Mouse (Mus musculus) midbrain, embryonic 14.5 days (tissue): ENCODE data around the gene Mfap4. TPM values are rescaled to one million over a fixed set of nuclear protein-coding genes. Genes with fewer than 3 reads are reported as not detected.

Experiments
- ATAC-seq: fragments of 200-750 bp; cut with Nextera tagmentation; 2 replicates; pipeline ENCODE4 v1.8.0; 2017; ENCODE audit warnings: moderate number of reproducible peaks, moderate library complexity; ENCODE audit not compliant: low FRiP score, low TSS enrichment
- DNase-seq: peaks from one replicate; pipeline ENCODE4 v3.0.0-alpha.2; 2015
- H3K27ac ChIP-seq: fragments of 300-500 bp; sonication (generic); replicated peaks from 2 replicates; pipeline ENCODE4 v1.5.1; 2014; ENCODE audit warnings: mild to moderate bottlenecking, low read depth, low read length, moderate library complexity
- H3K27me3 ChIP-seq: fragments of 300-500 bp; sonication (generic); 2 replicates; pipeline ENCODE4 v1.6.1; 2014; ENCODE audit warnings: low read length, control low read depth, mixed read lengths; ENCODE audit not compliant: control insufficient read depth, insufficient read depth
- H3K36me3 ChIP-seq: fragments of 300-500 bp; sonication (generic); 2 replicates; pipeline ENCODE4 v1.6.1; 2014; ENCODE audit warnings: low read length, control low read depth; ENCODE audit not compliant: control insufficient read depth, insufficient read depth
- H3K4me1 ChIP-seq: fragments of 300-500 bp; sonication (generic); 2 replicates; pipeline ENCODE4 v1.6.1; 2014; ENCODE audit warnings: mild to moderate bottlenecking, antibody characterized with exemption, low read length, control low read depth; ENCODE audit not compliant: control insufficient read depth, insufficient read depth
- H3K4me2 ChIP-seq: fragments of 300-500 bp; sonication (generic); 2 replicates; pipeline ENCODE4 v1.6.1; 2014; ENCODE audit warnings: mild to moderate bottlenecking, low read length, moderate library complexity
- H3K4me3 ChIP-seq: fragments of 300-500 bp; sonication (generic); replicated peaks from 2 replicates; pipeline ENCODE4 v1.5.1; 2014; ENCODE audit warnings: low read depth, low read length
- H3K9ac ChIP-seq: fragments of 300-500 bp; sonication (generic); replicated peaks from 2 replicates; pipeline ENCODE4 v1.6.1; 2014; ENCODE audit warnings: mild to moderate bottlenecking, low read length, moderate library complexity
- H3K9me3 ChIP-seq: fragments of 300-500 bp; sonication (generic); 2 replicates; pipeline ENCODE4 v1.6.1; 2016; ENCODE audit warnings: low read length, control low read depth, mixed read lengths; ENCODE audit not compliant: control insufficient read depth
- WGBS: fragments of 180-500 bp; shearing (Covaris S2); extraction: QIAGEN DNeasy Blood & Tissue Kit; methylation state at CpG from one replicate; pipeline ENCODE4 v1.1.7; 2014; 5-methylcytosine and 5-hydroxymethylcytosine counted together
- polyA plus RNA-seq: library from polyadenylated mRNA; unstranded; fragments of >200 nt; fragmentation: Nextera tagmentation; extraction: Ambion mirVana; gene quantifications from 2 replicates; pipeline ENCODE4 v1.2.1, GENCODE M21; 2014

Mfap4 gene
- polyA plus RNA-seq = 18.8 and 29.8 TPM in 2 replicates

DNA sequence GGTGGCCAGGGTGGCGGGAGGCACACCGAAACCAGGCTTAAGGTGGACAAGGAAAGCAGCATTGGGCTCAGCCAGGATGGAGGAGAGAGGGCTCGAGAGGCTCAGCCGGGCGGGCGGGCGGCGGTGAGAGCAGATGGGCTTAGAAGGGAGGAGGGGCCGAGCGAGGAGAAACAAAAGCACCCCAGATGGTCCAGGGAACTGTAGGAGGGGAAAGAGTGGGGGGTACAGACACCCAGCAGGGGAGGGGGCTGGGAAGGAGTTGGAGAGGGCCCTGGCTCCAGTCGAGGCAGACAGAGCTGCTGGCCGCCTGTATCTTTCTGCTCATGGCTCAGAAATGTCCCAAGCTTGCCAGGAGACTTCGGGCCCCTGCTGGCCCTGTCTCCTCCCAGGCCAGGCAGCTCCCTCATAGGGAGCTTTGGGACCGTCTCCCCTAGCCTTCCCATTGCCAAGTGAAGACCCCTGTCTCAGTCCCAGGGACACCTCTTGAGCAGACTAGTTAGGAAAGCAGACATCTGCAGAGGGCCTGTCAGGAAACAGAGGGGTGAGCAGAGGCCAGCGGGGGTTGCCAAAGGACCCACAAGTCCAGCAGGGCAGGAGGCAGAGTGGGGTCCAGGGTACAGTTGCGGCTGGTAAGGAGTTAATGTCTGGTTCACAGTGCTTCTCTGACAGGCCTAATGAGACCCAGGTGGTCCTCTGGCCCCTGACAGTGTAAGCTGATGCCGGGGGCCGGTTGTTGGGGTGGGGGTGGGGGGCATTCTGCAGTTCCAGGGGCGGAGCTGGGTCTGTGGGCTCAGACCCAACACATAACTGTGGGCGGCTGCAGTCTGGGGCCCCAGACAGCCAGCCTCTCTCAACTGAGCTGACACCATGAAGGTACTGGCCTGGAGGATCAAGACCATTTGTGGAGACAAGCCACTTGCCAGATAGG is at the start of gene Mfap4:
Gene Mfap4, plus strand, starts transcription at position 819 of the 928 bp plus-strand sequence.
- peak within 1 kb of the TSS; percentile 26; the same call in 1 of the 2 replicates for H3K9ac ChIP-seq

DNA sequence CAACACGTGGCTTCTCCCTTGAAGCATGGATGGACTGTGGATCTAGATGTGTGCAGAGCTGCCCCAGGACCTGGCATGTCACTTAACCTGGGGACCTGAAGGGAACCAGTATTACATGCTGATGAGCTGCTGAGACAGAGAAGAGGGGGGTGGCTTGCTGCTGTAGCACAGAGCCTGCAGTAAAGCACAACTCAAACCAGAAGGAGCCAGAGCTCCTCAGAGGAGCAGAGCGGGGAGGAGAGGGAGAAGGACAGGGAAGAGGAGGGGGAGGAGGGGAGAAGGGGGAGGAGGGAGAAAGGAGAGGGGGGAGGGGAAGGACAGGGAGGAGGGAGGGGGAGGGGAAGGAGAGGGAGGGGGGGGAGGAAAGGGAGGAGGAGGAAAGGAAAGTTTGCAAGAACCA is 48.9 kb upstream of the Mfap4 start:
- Histone ChIP-seq H3K9me3 (no peaks in the 10 kb centered on the region), H3K9ac (no peak overlapping the region), H3K27ac (no peak overlapping the region), H3K27me3 (no peaks in the 10 kb centered on the region), H3K4me3 (no peak overlapping the region), H3K4me2 (no peak overlapping the region), H3K4me1 (peaks cover 11% of the 10 kb centered on the region; the same call in 1 of the 2 replicates), H3K36me3 (no peaks in the 10 kb centered on the region)
- ATAC-seq (no peak), DNase-seq (no peak)
- WGBS = 55% methylated on average over 2 of the region's 2 CpGs

More for the DNA sequence above, at the start of gene Mfap4:
- H3K27ac ChIP-seq = peak within 1 kb of the TSS; percentile 80
- WGBS = 4% methylated on average over 20 of the region's 20 CpGs
- no peaks in the 10 kb centered on the region for H3K27me3 ChIP-seq
- no peak within 1 kb of the TSS for H3K4me3 ChIP-seq
- H3K36me3 ChIP-seq = peaks cover 23% of the 10 kb centered on the region
- H3K4me2 ChIP-seq = peak within 1 kb of the TSS; percentile 36
- H3K4me1 ChIP-seq = peaks cover 21% of the 10 kb centered on the region
- ATAC-seq = peak; percentile 83
- no peaks in the 10 kb centered on the region for H3K9me3 ChIP-seq
- DNase-seq = peak; percentile 75

DNA sequence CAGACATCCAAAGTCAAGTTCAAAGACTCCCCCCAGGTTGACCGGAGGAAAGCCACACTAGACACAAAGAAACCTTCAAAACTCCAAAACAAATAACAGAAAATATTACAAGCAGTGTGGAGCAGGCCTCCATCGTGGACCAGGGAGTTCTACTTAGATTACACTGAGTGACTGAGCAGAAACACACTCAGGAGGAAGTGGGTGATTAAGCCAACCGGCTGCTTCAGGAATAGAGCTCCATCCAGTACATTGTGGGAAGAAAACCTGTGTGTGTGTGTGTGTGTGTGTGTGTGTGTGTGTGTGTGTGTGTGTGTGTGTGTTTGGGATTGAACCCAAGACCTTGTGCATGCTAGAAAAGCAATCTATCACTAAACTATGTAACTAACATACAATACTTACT is 46.1 kb upstream of the Mfap4 start:
- Histone ChIP-seq H3K9me3 (no peaks in the 10 kb centered on the region), H3K4me2 (no peak overlapping the region), H3K36me3 (no peaks in the 10 kb centered on the region), H3K9ac (no peak overlapping the region), H3K27ac (no peak overlapping the region), H3K27me3 (no peaks in the 10 kb centered on the region), H3K4me3 (no peak overlapping the region), H3K4me1 (peaks cover 11% of the 10 kb centered on the region; the same call in 1 of the 2 replicates)
- no peak for DNase-seq
- no peak for ATAC-seq
- 78% methylated on average over 3 of the region's 3 CpGs for WGBS

DNA sequence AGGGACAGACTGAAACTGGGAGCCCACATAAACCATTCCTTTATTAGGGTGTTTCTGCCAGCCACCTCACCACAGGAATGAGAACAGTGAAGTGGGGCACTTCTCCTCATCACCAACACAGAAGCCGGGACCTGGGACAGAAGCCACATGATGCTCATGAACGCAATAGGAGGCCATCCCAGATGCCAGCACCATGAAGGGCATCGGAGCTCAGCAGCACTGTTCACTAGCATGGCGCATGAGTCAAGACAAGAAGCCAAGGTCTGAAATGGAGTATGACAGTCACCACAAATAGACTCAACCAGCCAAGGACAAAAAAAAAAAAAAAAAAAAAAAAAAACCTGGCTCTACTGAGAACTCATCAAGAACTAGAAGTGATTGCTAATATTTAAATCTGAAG is 44.8 kb upstream of the Mfap4 start:
- Histone ChIP-seq H3K36me3 (no peaks in the 10 kb centered on the region), H3K4me2 (no peak overlapping the region), H3K27me3 (no peaks in the 10 kb centered on the region), H3K4me1 (peaks cover under 1% of the 10 kb centered on the region; the same call in 1 of the 2 replicates), H3K9ac (no peak overlapping the region), H3K27ac (no peak overlapping the region), H3K4me3 (no peak overlapping the region), H3K9me3 (no peaks in the 10 kb centered on the region)
- ATAC-seq (no peak), DNase-seq (no peak)
- WGBS = 95% methylated on average over 4 of the region's 4 CpGs

DNA sequence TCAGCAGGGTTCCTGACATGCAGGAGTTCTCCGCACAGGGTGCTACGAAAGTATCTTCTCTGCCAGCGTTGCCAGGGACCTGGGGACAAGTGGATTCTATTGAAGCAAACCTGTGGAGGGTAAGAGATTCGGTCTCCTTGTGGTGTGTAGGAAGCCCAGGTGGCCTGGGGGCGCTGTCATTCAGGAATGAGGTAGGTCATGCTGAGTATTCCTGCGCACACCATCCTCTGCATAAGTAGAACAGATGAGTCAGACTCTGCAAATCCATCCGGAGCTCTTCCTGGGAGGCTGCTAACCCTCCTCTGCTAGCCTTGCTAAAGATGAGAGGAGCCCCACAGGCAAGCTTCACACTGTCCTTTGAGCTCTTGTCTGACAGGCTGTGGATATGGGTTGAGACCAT is 43.6 kb upstream of the Mfap4 start:
- Histone ChIP-seq H3K36me3 (no peaks in the 10 kb centered on the region), H3K27ac (no peak overlapping the region), H3K4me1 (no peaks in the 10 kb centered on the region), H3K4me3 (no peak overlapping the region), H3K27me3 (no peaks in the 10 kb centered on the region), H3K9me3 (no peaks in the 10 kb centered on the region), H3K4me2 (no peak overlapping the region), H3K9ac (no peak overlapping the region)
- no peak for ATAC-seq
- WGBS = 77% methylated on average over 7 of the region's 7 CpGs
- no peak for DNase-seq

DNA sequence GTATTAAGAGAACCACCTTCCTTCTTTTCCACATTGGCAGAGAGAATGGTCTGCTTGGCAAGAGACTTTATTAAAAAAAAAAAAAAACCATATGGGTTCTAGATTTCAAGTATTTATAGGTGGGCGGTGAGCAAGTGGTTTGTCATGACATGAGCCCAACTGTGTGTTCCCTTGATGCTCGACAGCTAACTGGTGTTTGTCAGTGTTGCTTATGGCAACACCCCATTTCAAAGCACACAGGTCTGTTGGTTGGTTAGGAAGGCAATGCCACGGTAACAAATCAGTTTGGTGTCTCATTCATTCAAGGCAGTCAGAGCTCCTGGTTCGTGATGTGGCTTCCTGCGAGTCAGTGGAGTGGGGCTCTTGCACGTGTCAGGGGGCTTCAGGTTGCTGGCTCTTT is 41.4 kb upstream of the Mfap4 start:
- Histone ChIP-seq H3K27me3 (no peaks in the 10 kb centered on the region), H3K9me3 (no peaks in the 10 kb centered on the region), H3K36me3 (no peaks in the 10 kb centered on the region), H3K27ac (no peak overlapping the region), H3K4me2 (no peak overlapping the region), H3K9ac (no peak overlapping the region), H3K4me1 (0 out of 2 replicates have a peak, but pooled peaks cover 6% of the 10 kb centered on the region), H3K4me3 (no peak overlapping the region)
- DNase-seq = no peak
- ATAC-seq = no peak
- 91% methylated on average over 6 of the region's 6 CpGs for WGBS

DNA sequence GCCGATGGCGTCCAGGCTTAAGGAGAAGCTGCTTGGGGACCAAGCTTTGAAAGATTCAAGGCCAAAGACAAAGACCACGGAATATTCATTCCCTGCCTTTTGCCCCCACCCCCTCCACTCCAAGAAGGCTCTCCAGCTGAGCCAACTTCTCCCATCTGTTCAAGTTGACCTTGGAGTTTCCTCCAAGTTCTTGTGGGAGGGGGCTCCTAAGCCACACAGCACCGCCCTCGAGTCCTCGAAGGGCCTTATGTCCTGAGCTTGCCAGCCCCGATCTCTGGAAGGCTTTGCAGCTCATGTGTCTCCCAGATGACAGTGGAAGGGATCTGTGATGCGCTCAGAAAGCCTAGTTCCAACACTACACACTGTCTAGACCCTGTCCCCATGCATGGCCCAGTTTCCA is 37.9 kb upstream of the Mfap4 start:
- Histone ChIP-seq H3K4me3 (no peak overlapping the region), H3K36me3 (no peaks in the 10 kb centered on the region), H3K9me3 (no peaks in the 10 kb centered on the region), H3K27me3 (no peaks in the 10 kb centered on the region), H3K4me2 (no peak overlapping the region), H3K4me1 (0 out of 2 replicates have a peak, but pooled peaks cover 6% of the 10 kb centered on the region), H3K9ac (no peak overlapping the region), H3K27ac (no peak overlapping the region)
- no peak for ATAC-seq
- WGBS = 83% methylated on average over 8 of the region's 8 CpGs
- no peak for DNase-seq

DNA sequence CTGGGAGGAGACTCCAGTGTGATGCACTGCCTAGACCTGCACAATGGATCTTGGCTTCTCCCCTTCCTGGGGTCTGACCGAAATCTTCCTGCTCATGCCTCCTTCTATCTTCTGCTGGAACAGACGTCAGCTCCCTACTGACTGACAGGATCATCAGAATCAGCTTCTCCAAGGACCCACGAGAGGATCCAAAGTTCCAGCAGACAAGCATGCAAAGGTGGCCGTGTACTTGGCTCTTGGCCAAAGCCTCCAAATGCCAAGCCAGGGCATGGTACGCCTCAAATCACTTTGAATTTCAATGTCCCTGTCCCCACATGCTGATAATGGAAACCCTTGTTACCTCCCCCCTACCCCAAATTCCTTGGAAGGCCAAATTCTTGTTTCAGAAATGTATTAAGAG is 37.2 kb upstream of the Mfap4 start:
- H3K27ac ChIP-seq = no peak overlapping the region
- no peak overlapping the region for H3K4me2 ChIP-seq
- no peak for ATAC-seq
- H3K27me3 ChIP-seq = no peaks in the 10 kb centered on the region
- peaks cover 12% of the 10 kb centered on the region for H3K4me1 ChIP-seq
- H3K4me3 ChIP-seq = no peak overlapping the region
- DNase-seq = peak; percentile 43
- 39% methylated on average over 5 of the region's 5 CpGs for WGBS
- no peaks in the 10 kb centered on the region for H3K36me3 ChIP-seq
- no peak overlapping the region for H3K9ac ChIP-seq
- H3K9me3 ChIP-seq = no peaks in the 10 kb centered on the region
